Mouse (Mus musculus): ENCODE results near the gene Samd4b. TPM values are rescaled to one million over a fixed set of nuclear protein-coding genes. Genes with fewer than 3 reads are reported as not detected.
"Not testable (repeated sequence)": the region's sequence is repeated elsewhere in the genome, so short reads cannot be mapped to it uniquely, and the experiment has no call there.

Gene Samd4b
- total RNA-seq, 2 experiments from 2014 or later = 67.9 to 70.0 TPM

GRCm38 (mm10) chr7:28419416-28419815, 178.5 kb downstream of the Samd4b start:
- intact Hi-C loops (cut with DNase I) = no loop called here
- DNase-seq = no peak

- no peak for DNase-seq
- intact Hi-C loops (cut with DNase I) = no loop called here
Measured at GRCm38 (mm10) chr7:28418096-28418670, 179.8 kb downstream of the Samd4b start.

GRCm38 (mm10) chr7:28417368-28417767, 180.6 kb downstream of the Samd4b start:
- DNase-seq = no peak
- intact Hi-C loops (cut with DNase I) = no loop called here

GRCm38 (mm10) chr7:28412826-28413225, 185.1 kb downstream of the Samd4b start:
- no peak for DNase-seq
- intact Hi-C loops (cut with DNase I) = no loop called here

GRCm38 (mm10) chr7:28410841-28411475, 187.0 kb downstream of the Samd4b start:
- no peak for DNase-seq
- intact Hi-C loops (cut with DNase I) = no loop called here

GRCm38 (mm10) chr7:28401942-28402341, 196.0 kb downstream of the Samd4b start:
- no peak for DNase-seq
- intact Hi-C loops (cut with DNase I) = no loop called here

- intact Hi-C loops (cut with DNase I) = no loop called here
- no peak for DNase-seq
Measured at GRCm38 (mm10) chr7:28401030-28401429, 196.9 kb downstream of the Samd4b start.

- DNase-seq = no peak
- intact Hi-C loops (cut with DNase I) = no loop called here
Measured at GRCm38 (mm10) chr7:28398696-28399340, 199.1 kb downstream of the Samd4b start.

GRCm38 (mm10) chr7:28398000-28398399, 199.9 kb downstream of the Samd4b start:
- DNase-seq = no peak
- intact Hi-C loops (cut with DNase I) = no loop called here

- DNase-seq = no peak
- intact Hi-C loops (cut with DNase I) = no loop called here
Measured at GRCm38 (mm10) chr7:28395425-28395824, 202.5 kb downstream of the Samd4b start.

- intact Hi-C loops (cut with DNase I) = no loop called here
- DNase-seq = no peak
Measured at GRCm38 (mm10) chr7:28393272-28393951, 204.5 kb downstream of the Samd4b start.

- peak; percentile 97 for DNase-seq
- intact Hi-C loops (cut with DNase I) = no loop called here
Measured at GRCm38 (mm10) chr7:28392429-28393271, 205.3 kb downstream of the Samd4b start, which contains the start of the genes Med29 and Paf1. Med29 (minus strand) TSS chr7:28392708. Paf1 (plus strand) TSS chr7:28392951.

- intact Hi-C loops (cut with DNase I) = no loop called here
- no peak for DNase-seq
Measured at GRCm38 (mm10) chr7:28390331-28390730, 207.6 kb downstream of the Samd4b start.

GRCm38 (mm10) chr7:28387384-28387783, 210.6 kb downstream of the Samd4b start:
- intact Hi-C loops (cut with DNase I); DNase-seq: not testable (repeated sequence)

- DNase-seq; intact Hi-C loops (cut with DNase I): not testable (repeated sequence)
Measured at GRCm38 (mm10) chr7:28386877-28387276, 211.1 kb downstream of the Samd4b start.

- DNase-seq = peak; percentile 84
- intact Hi-C loops (cut with DNase I) = no loop called here
Measured at GRCm38 (mm10) chr7:28386462-28386861, 211.5 kb downstream of the Samd4b start.

GRCm38 (mm10) chr7:28386007-28386406, 211.9 kb downstream of the Samd4b start:
- DNase-seq = no peak
- intact Hi-C loops (cut with DNase I) = no loop called here

- intact Hi-C loops (cut with DNase I) = no loop called here
- no peak for DNase-seq
Measured at GRCm38 (mm10) chr7:28385196-28385595, 212.7 kb downstream of the Samd4b start.

GRCm38 (mm10) chr7:28384162-28384561, 213.8 kb downstream of the Samd4b start:
- DNase-seq = no peak
- intact Hi-C loops (cut with DNase I) = no loop called here

- DNase-seq = no peak
- intact Hi-C loops (cut with DNase I) = no loop called here
Measured at GRCm38 (mm10) chr7:28383606-28384005, 214.3 kb downstream of the Samd4b start.

Measured in left cerebral cortex, postnatal 4 days (tissue).